Mouse (Mus musculus) embryo, embryonic 9.5 days (tissue): ENCODE results near the gene Spg21.

Experiments
- DNase-seq: peaks from one replicate; pipeline ENCODE4 v3.0.0-alpha.2; 2017; ENCODE audit errors: extremely low spot score

Spg21 gene

GRCm38 (mm10) chr9:65479158-65479557 is 18.4 kb downstream of the Spg21 start:
- DNase-seq = no peak

DNA sequence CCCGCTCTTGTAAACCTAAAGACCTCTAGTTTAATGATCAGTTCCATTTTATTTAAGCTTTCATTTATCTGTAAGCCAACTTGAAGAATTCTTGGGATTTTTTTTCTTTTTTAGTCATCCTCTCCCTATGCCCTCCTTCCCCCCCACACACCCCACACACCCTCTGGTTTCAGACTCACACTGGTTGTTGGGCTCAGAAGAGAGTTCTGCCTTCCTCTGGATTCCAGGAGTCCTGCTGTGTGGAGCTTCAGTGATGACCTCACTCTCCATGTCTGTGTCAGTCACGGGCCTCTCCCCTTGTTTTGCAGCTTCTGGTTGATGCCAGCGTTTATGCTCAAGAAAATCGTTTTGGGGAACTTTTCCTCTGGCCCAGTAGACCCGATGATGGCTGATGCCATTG is 19.3 kb downstream of the Spg21 start:
- DNase-seq = no peak

- DNase-seq = no peak
These were observed 30.7 kb downstream of the Spg21 start for GRCm38 (mm10) chr9:65491476-65491875.

DNA sequence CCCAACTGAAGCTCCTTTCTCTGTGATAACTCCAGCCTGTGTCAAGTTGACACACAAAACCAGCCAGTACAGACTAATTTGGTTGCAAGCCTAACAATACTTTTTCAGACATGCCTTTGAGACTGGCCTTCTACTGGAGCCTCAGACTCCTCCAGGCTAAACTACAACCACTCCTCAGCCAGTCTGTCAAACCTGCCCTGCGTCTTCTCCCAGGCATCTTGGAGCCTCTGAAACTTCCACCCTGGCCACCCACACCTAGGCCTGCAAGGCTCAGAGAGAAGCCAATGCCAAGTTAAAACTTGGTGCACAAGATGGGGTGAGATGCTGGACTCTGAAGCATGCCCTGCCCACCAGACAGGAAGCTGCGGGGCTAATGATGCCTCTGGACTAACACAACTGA is 31.6 kb downstream of the Spg21 start:
- no peak for DNase-seq

- DNase-seq = no peak
These were observed 32.1 kb downstream of the Spg21 start for GRCm38 (mm10) chr9:65492851-65493250.

- DNase-seq = peak; percentile 45
These were observed 41.4 kb downstream of the Spg21 start for GRCm38 (mm10) chr9:65502146-65502545.

DNA sequence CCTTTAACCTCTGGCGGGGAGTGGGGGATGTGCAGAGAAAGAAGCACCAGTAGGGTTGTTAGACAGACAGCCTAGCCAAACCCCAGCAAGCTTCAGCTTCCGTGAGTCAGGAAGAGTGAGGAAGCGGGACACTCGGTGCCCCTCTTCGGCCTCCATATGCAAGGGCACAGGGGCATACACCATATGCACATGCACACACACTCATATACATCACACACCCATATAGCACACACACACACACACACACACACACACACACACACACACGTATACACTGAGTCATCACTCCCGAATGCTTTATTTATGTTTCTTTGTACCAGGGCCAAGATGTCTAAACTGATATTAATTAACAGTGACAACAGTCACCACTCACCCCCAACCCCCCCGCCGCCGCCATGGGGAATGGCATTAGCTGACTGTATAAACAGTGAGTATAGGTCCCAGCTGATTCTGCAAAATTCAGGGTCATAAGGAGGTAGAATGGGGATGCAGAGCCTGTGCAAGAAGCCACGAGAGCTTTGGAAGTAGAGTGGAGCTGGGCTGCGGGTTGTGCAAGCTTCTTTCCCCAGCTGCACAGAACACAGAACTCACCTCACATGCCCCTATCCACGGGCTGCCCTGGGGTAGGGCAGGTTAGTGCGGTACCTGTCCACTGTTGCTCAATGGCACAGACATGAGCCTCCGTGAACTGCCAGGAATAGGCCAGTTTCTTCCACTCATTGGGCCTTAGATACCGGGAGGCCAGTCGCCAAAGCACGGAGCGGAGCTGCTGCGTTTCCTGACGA is 42.2 kb downstream of the Spg21 start:
- no peak for DNase-seq

DNA sequence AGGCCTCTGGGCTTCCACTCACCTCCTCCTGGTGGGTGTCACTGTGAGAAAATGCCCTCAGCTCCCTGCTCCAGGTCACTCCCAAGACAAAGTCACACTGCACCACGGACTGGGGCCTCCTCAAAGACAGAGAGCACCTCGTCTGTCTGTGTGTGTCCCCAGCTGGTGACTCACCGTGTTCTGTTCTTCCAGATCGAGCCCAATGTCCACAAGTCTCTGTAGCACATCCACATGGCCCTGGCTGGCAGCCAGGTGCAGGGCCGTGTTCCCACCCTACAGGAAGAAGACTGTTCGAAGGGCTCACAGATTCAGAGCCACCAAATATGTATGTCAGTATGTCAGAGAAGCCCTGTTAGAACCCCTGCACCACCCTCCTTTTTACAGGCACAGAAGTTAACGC is 47.7 kb downstream of the Spg21 start:
- DNase-seq = no peak

- DNase-seq = no peak
These were observed 51.8 kb downstream of the Spg21 start for GRCm38 (mm10) chr9:65512520-65512919.

GRCm38 (mm10) chr9:65514431-65514830 is 53.7 kb downstream of the Spg21 start:
- no peak for DNase-seq

DNA sequence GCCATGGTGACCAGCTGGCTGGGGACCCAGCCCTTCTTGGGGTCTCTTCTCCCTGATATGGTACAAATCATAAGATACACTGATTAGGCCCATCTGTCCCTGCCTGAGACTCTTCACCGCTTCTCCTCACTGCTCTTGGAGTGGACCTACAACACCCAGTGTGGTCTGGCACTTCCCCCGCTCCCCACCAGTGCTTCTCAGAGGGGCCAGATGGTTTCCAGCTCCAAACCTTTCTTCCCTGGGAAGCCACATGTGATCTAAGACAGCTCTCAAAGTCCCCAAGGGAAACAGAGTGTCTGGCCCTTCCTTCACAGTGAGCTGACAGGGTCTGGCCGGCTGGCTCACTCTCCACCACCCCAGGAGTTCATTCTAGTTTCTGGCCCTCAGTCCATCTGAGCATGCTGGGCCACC is 54.1 kb downstream of the Spg21 start:
- no peak for DNase-seq

GRCm38 (mm10) chr9:65519807-65520504 is 59.2 kb downstream of the Spg21 start, which contains the start of gene Ankdd1a:
TSS of gene Ankdd1a (minus strand) at chr9:65520193.
- DNase-seq = peak; percentile 48

- peak; percentile 40 for DNase-seq
These were observed 59.7 kb downstream of the Spg21 start for GRCm38 (mm10) chr9:65520505-65520876.

GRCm38 (mm10) chr9:65523611-65524364 is 63.0 kb downstream of the Spg21 start:
- DNase-seq = peak; percentile 81

DNA sequence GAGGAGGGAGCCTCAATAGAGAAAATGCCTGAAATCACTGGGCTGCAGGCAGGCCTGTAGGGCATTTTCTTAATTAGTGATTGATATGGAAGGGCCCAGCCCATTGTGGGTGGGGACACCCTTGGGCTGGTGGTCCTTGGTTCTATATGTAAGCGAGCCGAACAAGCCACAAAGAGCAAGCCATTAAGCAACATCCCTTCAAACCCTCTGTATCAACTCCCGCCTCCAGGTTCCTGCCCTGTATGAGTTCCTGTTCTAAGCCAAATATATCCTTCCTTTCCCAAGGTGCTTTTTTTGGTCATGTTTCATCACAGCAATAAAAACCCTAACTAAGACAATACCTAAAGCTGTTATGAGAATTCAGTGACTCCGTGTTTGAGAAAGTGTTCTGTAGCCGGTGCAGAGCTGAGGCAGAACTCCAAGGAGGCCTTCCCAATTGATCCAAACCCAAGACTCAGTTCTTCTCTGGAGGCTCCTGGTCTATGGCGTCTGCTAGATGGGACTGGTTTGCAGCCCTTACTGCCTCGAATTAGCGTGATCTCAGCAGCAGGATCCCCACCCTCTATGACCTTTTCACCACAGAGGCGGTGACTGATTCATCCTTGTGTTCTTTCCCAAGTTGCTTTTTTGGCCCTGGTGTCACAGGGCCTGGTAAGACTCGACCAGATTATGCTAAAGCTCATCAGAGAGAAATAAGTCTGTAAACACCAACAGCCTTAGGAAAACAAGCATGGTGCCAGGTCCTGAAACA is 64.9 kb downstream of the Spg21 start:
- DNase-seq = no peak

DNA sequence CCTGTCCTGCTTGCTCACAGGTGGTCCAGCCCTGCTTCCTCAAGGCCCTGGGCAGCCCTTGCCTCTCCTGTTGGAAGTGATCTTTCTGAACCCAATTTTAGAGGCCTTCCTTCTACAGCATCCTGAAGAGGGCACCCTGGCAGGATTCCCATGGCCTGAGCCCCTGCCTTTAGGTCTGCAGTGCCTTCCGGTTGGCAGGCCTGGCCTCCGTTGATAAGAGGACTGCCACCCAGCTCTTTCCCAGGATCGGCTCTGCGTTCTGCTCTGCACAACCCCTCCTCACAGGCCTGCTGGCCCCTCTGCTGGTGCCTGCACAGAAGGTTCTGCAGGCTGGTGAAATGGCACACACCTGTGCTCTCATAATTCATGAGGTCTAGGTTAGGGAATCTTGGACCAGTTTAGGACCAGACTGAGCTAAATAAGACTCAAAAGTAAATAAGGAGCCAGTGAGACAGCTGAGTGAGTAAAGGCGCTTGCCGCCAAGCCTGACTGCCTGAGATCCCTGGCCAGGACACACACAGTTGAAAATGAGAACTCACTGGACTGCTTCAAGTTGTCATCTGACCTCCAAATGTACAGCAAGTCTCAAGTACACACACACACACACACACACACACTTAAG is 67.8 kb downstream of the Spg21 start:
- no peak for DNase-seq

GRCm38 (mm10) chr9:65529659-65530058 is 68.9 kb downstream of the Spg21 start:
- no peak for DNase-seq

DNA sequence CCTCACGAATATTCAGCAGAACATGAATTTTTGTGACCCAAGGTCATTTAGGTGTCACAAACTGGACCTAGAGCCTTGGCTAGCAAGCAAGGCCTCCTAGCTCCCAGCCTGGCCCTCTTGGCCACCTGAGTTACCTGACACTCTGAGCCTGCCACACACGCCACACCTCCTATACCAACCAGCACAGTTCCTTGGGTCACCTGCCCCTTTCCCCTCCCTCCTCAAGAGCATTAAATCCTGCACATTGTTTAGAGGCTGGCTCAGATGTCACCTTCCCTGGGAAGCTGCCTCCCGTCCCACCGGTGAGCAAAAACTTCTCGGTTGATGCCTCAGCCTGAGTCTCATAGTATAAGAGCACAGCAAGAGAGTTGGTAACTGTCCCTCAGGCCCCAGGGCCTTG is 70.5 kb downstream of the Spg21 start:
- no peak for DNase-seq

DNA sequence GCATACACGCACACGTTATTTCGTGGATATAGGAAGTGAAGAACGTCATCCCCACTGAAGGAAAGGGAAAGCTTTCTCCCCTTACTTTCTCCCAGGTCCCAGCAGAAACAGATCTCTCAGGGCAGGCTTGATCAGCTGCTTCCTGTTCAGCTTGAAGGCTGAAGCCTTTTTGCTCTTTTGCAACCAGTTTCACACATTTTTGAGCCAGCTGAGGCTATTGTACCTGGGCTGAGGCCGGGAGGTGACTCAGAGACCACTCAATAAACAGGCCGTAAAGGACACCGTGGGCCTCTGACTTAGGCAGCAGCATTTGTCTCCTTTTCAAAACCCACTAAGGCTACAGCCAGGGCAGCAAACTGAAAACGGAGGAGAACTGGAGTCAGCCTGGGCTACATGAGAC is 72.2 kb downstream of the Spg21 start:
- no peak for DNase-seq

GRCm38 (mm10) chr9:65534111-65534510 is 73.4 kb downstream of the Spg21 start:
- no peak for DNase-seq

GRCm38 (mm10) chr9:65535191-65535722 is 74.5 kb downstream of the Spg21 start:
- no peak for DNase-seq
